Mouse (Mus musculus) heart, embryonic 14.5 days (tissue): ENCODE measurements at regions not wholly inside any gene's neighbourhood (a gene's known extent, or its start where the extent isn't known, plus 50 kb on each side); places are given as distances from the start of the nearest gene placed in this dataset.

Experiments used
- ATAC-seq: fragments of 200-750 bp; cut with Nextera tagmentation; 2 replicates; pipeline ENCODE4 v1.8.0; 2017; ENCODE audit warnings: low read depth, moderate TSS enrichment; ENCODE audit not compliant: insufficient number of reproducible peaks, insufficient read depth, low FRiP score
- H3K27ac ChIP-seq, 2 experiments: fragments of 200-500 bp in 1 of 2; fragments of 300-500 bp in 1 of 2; sonication (generic) in 1 of 2; replicated peaks in 1 of 2; 2 replicates each; pipeline ENCODE4 v1.5.1; 2012 to 2014; ENCODE audit warnings: low read depth in 2 of 2, low read length in 2 of 2, control low read depth in 1 of 2, mild to moderate bottlenecking in 1 of 2, mixed read lengths in 1 of 2; ENCODE audit not compliant: control insufficient read depth in 1 of 2, insufficient read depth in 1 of 2
- H3K27me3 ChIP-seq: fragments of 300-500 bp; sonication (generic); 2 replicates; pipeline ENCODE4 v1.6.1; 2014; ENCODE audit warnings: mild to moderate bottlenecking, low read length, control low read depth; ENCODE audit not compliant: control insufficient read depth, insufficient read depth
- H3K36me3 ChIP-seq: fragments of 300-500 bp; sonication (generic); 2 replicates; pipeline ENCODE4 v1.6.1; 2014; ENCODE audit warnings: mild to moderate bottlenecking, control low read depth, low read length, mixed read lengths; ENCODE audit not compliant: control insufficient read depth, insufficient read depth
- H3K4me1 ChIP-seq, 2 experiments: fragments of 200-500 bp in 1 of 2; fragments of 300-500 bp in 1 of 2; sonication (generic) in 1 of 2; 2 replicates each; pipeline ENCODE4 v1.6.1; 2012 to 2014; ENCODE audit warnings: low read length in 2 of 2, control low read depth in 1 of 2, mixed read lengths in 1 of 2; ENCODE audit not compliant: control insufficient read depth in 2 of 2, insufficient read depth in 2 of 2
- H3K4me2 ChIP-seq: fragments of 300-500 bp; sonication (generic); 2 replicates; pipeline ENCODE4 v1.6.1; 2014; ENCODE audit warnings: mild to moderate bottlenecking, low read length
- H3K4me3 ChIP-seq, 2 experiments: fragments of 200-500 bp in 1 of 2; fragments of 300-500 bp in 1 of 2; sonication (generic) in 1 of 2; 2 replicates each; pipeline ENCODE4 v1.5.1; 2012 to 2014; ENCODE audit warnings: low read length in 2 of 2, mild to moderate bottlenecking in 2 of 2, control low read depth in 1 of 2, low read depth in 1 of 2, moderate library complexity in 1 of 2; ENCODE audit not compliant: control insufficient read depth in 1 of 2, insufficient read depth in 1 of 2
- H3K9ac ChIP-seq: fragments of 300-500 bp; sonication (generic); 2 replicates; pipeline ENCODE4 v1.6.1; 2014; ENCODE audit warnings: mild to moderate bottlenecking, low read length
- H3K9me3 ChIP-seq: fragments of 300-500 bp; sonication (generic); 2 replicates; pipeline ENCODE4 v1.6.1; 2016; ENCODE audit warnings: low read length, control low read depth; ENCODE audit not compliant: control insufficient read depth
- WGBS: fragments of 180-500 bp; shearing (Covaris S2); extraction: QIAGEN DNeasy Blood & Tissue Kit; methylation state at CpG from one replicate; pipeline ENCODE4 v1.1.7; 2014; 5-methylcytosine and 5-hydroxymethylcytosine counted together

DNA sequence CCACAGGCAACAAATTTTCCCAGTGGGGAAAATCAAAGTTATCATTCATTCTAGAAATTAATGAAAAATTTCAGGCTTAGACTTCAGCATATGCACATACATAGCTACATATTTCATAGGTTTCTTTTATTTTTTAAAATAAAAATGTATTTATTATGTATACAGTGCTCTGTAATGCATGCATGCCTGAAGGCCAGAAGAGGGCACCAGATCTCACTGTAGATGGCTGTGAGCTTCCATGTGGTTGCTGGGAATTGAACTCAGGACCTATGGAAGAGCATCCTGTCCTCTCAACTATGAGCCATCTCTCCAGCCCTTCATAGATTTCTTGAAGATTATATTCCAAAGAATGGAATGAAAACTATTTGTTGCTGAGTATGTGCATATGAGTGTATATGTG, 150.4 kb downstream of the Cst10 start:
- H3K9me3 ChIP-seq: no peaks in the 10 kb centered on the region
- no peak overlapping the region for H3K27ac ChIP-seq
- no peaks in the 10 kb centered on the region for H3K36me3 ChIP-seq
- no peak overlapping the region for H3K9ac ChIP-seq
- H3K27me3 ChIP-seq: no peaks in the 10 kb centered on the region
- no peak overlapping the region for H3K4me2 ChIP-seq
- H3K4me1 ChIP-seq: no peaks in the 10 kb centered on the region
- H3K4me3 ChIP-seq: no peak overlapping the region
- no peak for ATAC-seq

DNA sequence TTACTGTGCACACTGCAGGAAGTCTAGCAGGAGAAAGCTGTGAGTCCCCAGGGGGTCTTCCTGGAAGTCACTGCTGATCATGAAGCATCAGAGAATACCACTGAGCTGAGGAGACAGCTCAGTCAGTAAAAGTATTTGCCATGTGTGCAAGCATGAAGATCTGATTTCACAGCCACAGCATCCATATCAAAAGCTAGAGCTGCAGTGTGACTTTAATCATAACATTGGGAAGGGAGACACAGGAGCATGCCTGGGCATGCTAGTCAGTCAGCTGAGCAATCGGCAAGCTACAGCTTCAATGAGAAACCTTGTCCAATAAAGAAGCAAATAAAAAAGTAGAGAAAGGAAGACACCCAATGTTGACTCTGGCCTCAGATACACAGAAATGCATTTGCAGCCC, 168.9 kb downstream of the Cst10 start:
- H3K4me3 ChIP-seq: no peak overlapping the region
- WGBS: 61% methylated on average over 1 of the region's 1 CpGs
- H3K27ac ChIP-seq: no peak overlapping the region
- H3K4me2 ChIP-seq: no peak overlapping the region
- no peaks in the 10 kb centered on the region for H3K4me1 ChIP-seq
- no peaks in the 10 kb centered on the region for H3K9me3 ChIP-seq
- no peaks in the 10 kb centered on the region for H3K27me3 ChIP-seq
- no peak for ATAC-seq
- no peaks in the 10 kb centered on the region for H3K36me3 ChIP-seq
- H3K9ac ChIP-seq: no peak overlapping the region

DNA sequence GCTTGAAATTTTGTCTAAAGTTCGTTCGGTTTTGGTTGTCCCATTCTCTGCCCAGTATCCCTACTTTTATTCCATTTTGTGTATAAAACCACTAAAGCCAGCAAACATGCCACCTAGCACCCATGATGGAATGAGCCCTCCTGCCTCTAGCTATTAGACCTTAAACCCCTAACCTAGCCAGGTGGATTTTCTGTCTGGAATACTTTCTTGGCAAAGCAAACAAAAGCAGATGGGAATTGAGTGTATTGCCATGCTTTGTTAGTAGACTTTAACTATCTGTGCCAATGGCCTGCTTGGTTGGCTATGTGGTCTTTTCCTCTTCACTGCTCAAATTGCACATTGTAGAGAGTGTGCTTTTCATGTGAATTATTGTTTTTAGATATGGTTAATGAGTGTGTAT, 197.7 kb downstream of the Cst10 start:
- Histone ChIP-seq H3K27ac (no peak overlapping the region), H3K36me3 (no peaks in the 10 kb centered on the region)

DNA sequence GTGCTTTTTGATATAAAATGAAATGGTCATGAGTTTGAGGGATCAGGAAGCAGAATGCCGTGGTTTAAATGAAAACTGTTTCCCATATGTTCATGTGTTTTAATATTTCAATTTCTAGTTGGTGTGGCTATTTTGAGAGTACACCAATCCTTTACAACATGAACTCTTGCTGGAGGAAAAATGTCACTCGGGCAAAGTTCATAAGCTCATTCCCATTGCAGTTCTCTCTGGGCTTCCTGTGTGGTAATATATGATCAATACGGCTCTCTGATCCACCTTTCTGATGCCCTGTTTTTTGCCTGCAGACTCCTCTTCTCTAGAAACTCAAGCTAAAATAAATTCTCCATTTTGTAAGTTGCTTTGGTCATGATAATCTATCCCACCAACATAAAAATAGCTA, 208.5 kb downstream of the Cst10 start:
- H3K27me3 ChIP-seq: no peaks in the 10 kb centered on the region
- H3K4me2 ChIP-seq: no peak overlapping the region
- H3K36me3 ChIP-seq: no peaks in the 10 kb centered on the region
- H3K4me3 ChIP-seq: no peak overlapping the region
- H3K9ac ChIP-seq: no peak overlapping the region
- WGBS: 63% methylated on average over 3 of the region's 3 CpGs
- no peaks in the 10 kb centered on the region for H3K9me3 ChIP-seq
- H3K4me1 ChIP-seq: no peaks in the 10 kb centered on the region
- no peak for ATAC-seq
- no peak overlapping the region for H3K27ac ChIP-seq

More for the DNA sequence above, 197.7 kb downstream of the Cst10 start:
- WGBS: 63% methylated on average over 2 of the region's 2 CpGs
- Histone ChIP-seq H3K9me3 (no peaks in the 10 kb centered on the region), H3K4me1 (no peaks in the 10 kb centered on the region), H3K27me3 (no peaks in the 10 kb centered on the region), H3K4me3 (no peak overlapping the region), H3K4me2 (no peak overlapping the region), H3K9ac (no peak overlapping the region)
- no peak for ATAC-seq

DNA sequence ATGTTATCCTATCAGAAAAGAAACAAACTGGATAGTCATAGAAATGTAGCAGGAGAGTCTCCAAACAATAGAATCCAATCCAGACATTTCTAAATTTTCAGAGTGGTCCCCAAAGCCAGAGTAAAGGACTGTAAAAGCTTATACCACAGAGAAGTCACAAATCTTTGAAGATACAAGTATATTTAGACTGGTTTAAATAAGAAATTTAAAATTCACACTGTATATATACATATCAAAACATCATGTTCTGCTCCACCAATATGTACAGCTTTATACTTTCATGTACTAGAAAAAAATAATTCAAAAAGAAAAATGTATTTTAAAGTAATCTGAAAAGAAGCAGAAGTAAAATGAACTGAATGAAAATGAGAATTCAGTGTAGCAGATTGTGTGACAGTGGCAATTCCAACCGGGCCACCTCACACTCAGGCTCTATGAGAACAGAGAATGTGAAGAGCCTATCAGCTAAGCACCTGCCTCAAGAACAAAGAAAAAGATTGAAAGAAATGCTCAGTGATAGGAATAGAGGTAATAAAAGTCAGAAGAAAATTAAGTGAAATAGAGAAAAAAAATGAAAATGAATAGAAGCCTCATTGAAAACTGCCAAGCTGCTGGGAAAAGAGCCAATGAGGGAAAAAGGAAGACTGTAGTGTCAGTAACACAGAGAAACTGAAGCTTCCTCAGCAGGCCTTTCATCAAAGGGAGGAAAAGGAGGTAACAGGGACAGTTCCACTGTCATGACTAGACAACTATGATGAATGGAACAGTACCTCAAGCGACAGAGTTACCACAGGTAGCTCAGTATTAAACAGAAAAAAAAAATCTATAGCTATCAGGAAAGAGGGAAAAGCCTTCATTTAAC, 209.5 kb downstream of the Cst10 start:
- 76% methylated on average over 2 of the region's 2 CpGs for WGBS
- Histone ChIP-seq H3K36me3 (no peaks in the 10 kb centered on the region), H3K27ac (no peak overlapping the region), H3K9me3 (no peaks in the 10 kb centered on the region), H3K4me2 (no peak overlapping the region), H3K4me3 (no peak overlapping the region), H3K27me3 (no peaks in the 10 kb centered on the region), H3K9ac (no peak overlapping the region), H3K4me1 (no peaks in the 10 kb centered on the region)
- no peak for ATAC-seq

DNA sequence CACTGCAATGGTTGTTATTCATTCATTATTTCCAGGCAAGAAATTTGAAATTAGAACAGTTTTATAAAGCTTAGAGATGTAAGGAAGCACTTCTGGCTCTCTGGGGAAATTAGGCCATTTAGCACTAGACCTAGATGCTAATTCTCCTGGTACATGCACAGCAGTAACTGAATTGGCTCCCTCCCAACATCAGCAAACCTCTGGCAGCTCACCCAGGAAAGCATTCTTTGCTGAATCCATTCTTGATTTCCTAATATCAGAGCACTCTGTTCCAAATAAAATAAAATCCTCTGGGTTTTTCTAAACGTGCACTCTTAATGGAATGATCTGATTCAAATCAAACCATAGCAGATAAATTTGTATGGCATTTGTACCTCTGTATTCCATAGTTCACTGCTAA, 203.4 kb upstream of the Syndig1 start:
- Histone ChIP-seq H3K9ac (no peak overlapping the region), H3K4me2 (no peak overlapping the region), H3K4me1 (no peaks in the 10 kb centered on the region), H3K4me3 (no peak overlapping the region), H3K27ac (no peak overlapping the region), H3K27me3 (no peaks in the 10 kb centered on the region), H3K36me3 (no peaks in the 10 kb centered on the region), H3K9me3 (no peaks in the 10 kb centered on the region)
- WGBS: 36% methylated on average over 1 of the region's 1 CpGs
- no peak for ATAC-seq

DNA sequence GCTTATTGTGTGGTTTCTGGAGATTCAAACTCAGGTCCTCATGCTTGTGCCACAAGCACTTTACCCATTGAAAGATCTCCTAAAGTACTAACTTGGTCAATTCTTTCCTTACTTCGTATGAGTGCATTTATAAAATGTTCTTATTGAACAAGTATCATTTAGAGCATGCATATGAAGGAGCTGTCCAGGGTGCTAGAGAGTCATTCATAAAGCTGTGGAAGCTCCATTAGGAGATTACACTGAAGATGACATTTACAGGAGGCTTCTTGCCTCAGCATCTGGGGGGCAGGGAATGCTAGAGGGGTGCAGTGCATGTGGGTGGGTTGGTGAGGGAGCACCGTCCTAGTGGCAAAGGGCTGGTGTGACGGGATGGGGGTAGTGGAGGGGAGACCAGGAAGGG, 187.8 kb upstream of the Syndig1 start:
- no peaks in the 10 kb centered on the region for H3K4me1 ChIP-seq
- ATAC-seq: no peak
- no peak overlapping the region for H3K9ac ChIP-seq
- no peaks in the 10 kb centered on the region for H3K9me3 ChIP-seq
- no peak overlapping the region for H3K27ac ChIP-seq
- H3K27me3 ChIP-seq: no peaks in the 10 kb centered on the region
- H3K36me3 ChIP-seq: no peaks in the 10 kb centered on the region
- no peak overlapping the region for H3K4me3 ChIP-seq
- no peak overlapping the region for H3K4me2 ChIP-seq
- whole genome bisulfite sequencing: 75% methylated on average over 3 of the region's 3 CpGs

DNA sequence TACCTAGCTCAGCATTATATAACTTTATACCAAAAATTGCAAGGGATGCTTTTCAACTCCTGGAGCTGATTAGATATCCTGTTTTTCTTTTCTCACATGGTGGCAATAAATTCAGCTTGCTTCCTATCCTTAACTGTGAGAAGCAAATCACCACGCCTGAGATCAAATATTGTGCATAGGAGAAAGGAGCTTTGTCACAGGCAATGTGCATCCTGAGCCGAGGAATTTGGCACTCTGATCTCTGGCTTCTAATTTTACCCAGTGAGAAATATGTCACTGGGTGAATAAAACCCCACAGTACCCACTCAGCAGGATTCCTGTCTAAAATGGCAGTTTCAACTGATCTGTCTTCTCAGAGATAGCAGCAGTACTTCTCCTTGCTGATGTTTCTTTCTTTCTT, 177.2 kb upstream of the Syndig1 start:
- Histone ChIP-seq H3K4me1 (no peaks in the 10 kb centered on the region), H3K4me3 (no peak overlapping the region), H3K9ac (no peak overlapping the region), H3K9me3 (no peaks in the 10 kb centered on the region), H3K27me3 (no peaks in the 10 kb centered on the region), H3K36me3 (no peaks in the 10 kb centered on the region), H3K27ac (no peak overlapping the region), H3K4me2 (no peak overlapping the region)
- no peak for ATAC-seq
- WGBS: 45% methylated on average over 2 of the region's 2 CpGs
